15 mouse cellular contexts compared by ENCODE assay signal in genomic region chr3:102141451-102141850, GRCm38 (mm10).
"Had no signal": no experiment of that assay in that cellular context is flagged by ENCODE, and none has a peak within 500 bp of the region (broad histone marks: within the 10 kb centered on the region; RNA-seq: fewer than 3 reads in every experiment).

No protein-coding gene starts in this region.

- H3K9ac ChIP-seq: limb, embryonic 15.5 days; liver, embryonic 13.5 days; liver, postnatal 0 days; lung, embryonic 15.5 days; midbrain, embryonic 12.5 days; neural tube, embryonic 15.5 days had no signal

- H3K4me3 ChIP-seq: left cerebral cortex, adult 2 months; limb, embryonic 15.5 days; liver, embryonic 13.5 days; lung, embryonic 15.5 days; midbrain, embryonic 12.5 days; neural tube, embryonic 15.5 days had no signal

- H3K27ac ChIP-seq: left cerebral cortex, adult 2 months; limb, embryonic 15.5 days; liver, embryonic 13.5 days; lung, embryonic 15.5 days; midbrain, embryonic 12.5 days; neural tube, embryonic 15.5 days had no signal

- ATAC-seq: intestine, embryonic 16.5 days; liver, postnatal 0 days had no signal

- H3K27me3 ChIP-seq: limb, embryonic 15.5 days; lung, embryonic 15.5 days; neural tube, embryonic 15.5 days had no signal

- DNase-seq: kidney, adult 2 months; kidney, postnatal 25 days; liver, embryonic 13.5 days; liver, postnatal 0 days; lung, postnatal 14 days; retina, postnatal 1 day; right cerebral cortex, postnatal 4 days; spleen, adult 18-20 months; thymus, postnatal 36 days had no signal

- H3K4me2 ChIP-seq: limb, embryonic 15.5 days; liver, embryonic 13.5 days; lung, embryonic 15.5 days; midbrain, embryonic 12.5 days; neural tube, embryonic 15.5 days had no signal

- H3K36me3 ChIP-seq: limb, embryonic 15.5 days; liver, embryonic 13.5 days; lung, embryonic 15.5 days; midbrain, embryonic 12.5 days; neural tube, embryonic 15.5 days had no signal

- H3K4me1 ChIP-seq: limb, embryonic 15.5 days; neural tube, embryonic 15.5 days had no signal

- H3K9me3 ChIP-seq: limb, embryonic 15.5 days; liver, embryonic 13.5 days; lung, embryonic 15.5 days; midbrain, embryonic 12.5 days; neural tube, embryonic 15.5 days had no signal
